Mouse (Mus musculus) left cerebral cortex, adult 2 months (tissue): ENCODE measurements around the gene Atoh8. TPM values are rescaled to one million over a fixed set of nuclear protein-coding genes. Genes with fewer than 3 reads are reported as not detected.

Source experiments
- DNase-seq, 2 experiments: peaks; one replicate each; pipeline ENCODE4 v3.0.0; 2021 to 2022; ENCODE audit warnings: low spot score in 2 of 2, mixed read lengths in 1 of 2; ENCODE audit errors: extremely low spot score in 1 of 2
- H3K27ac ChIP-seq: fragments of 200-600 bp; 2 replicates; pipeline ENCODE4 v1.8.1; 2022
- H3K4me3 ChIP-seq: fragments of 200-600 bp; 2 replicates; pipeline ENCODE4 v1.8.1; 2022
- CTCF ChIP-seq: fragments of 200-600 bp; IDR thresholded peaks from 2 replicates; pipeline ENCODE4 v1.8.1; 2022; ENCODE audit warnings: antibody characterized with exemption, mild to moderate bottlenecking, moderate library complexity
- intact Hi-C: fragments of 180-260 bp; cut with DNase I; formaldehyde crosslinking; loops from one replicate; pipeline ENCODE4 v1.15.1; 2025
- total RNA-seq, 2 experiments: library from RNA; stranded (reverse); gene quantifications; 2 replicates each; pipeline ENCODE4 v1.2.3; 2021

Atoh8 gene
- total RNA-seq, 2 experiments from 2014 or later: 1.5 to 1.9 TPM

GRCm38 (mm10) chr6:72179562-72180502 is 55.5 kb downstream of the Atoh8 start:
- H3K27ac ChIP-seq: no peak overlapping the region
- intact Hi-C loops: no loop called here
- no peak for TF ChIP-seq CTCF
- H3K4me3 ChIP-seq: no peak overlapping the region
- DNase-seq: no peak

- DNase-seq: no peak
- no peak overlapping the region for H3K4me3 ChIP-seq
- no peak overlapping the region for H3K27ac ChIP-seq
- intact Hi-C loops: no loop called here
- TF ChIP-seq CTCF: no peak
Measured at GRCm38 (mm10) chr6:72179006-72179405, 56.4 kb downstream of the Atoh8 start.

- intact Hi-C loops: no loop called here
- H3K27ac ChIP-seq: no peak overlapping the region
- TF ChIP-seq CTCF: no peak
- no peak overlapping the region for H3K4me3 ChIP-seq
- DNase-seq: no peak
Measured at GRCm38 (mm10) chr6:72177417-72177816, 58.0 kb downstream of the Atoh8 start.

GRCm38 (mm10) chr6:72176004-72176403 is 59.4 kb downstream of the Atoh8 start:
- DNase-seq: no peak
- Histone ChIP-seq H3K4me3 (no peak overlapping the region), H3K27ac (no peak overlapping the region)
- no peak for TF ChIP-seq CTCF
- intact Hi-C loops: no loop called here

GRCm38 (mm10) chr6:72175419-72175818 is 60.0 kb downstream of the Atoh8 start:
- intact Hi-C loops: no loop called here

GRCm38 (mm10) chr6:72173350-72173749 is 62.0 kb downstream of the Atoh8 start:
- intact Hi-C loops: no loop called here
- DNase-seq: no peak
- H3K4me3 ChIP-seq: no peak overlapping the region
- no peak overlapping the region for H3K27ac ChIP-seq
- no peak for TF ChIP-seq CTCF

More at GRCm38 (mm10) chr6:72175419-72175818, 60.0 kb downstream of the Atoh8 start:
- DNase-seq: no peak
- Histone ChIP-seq H3K27ac (no peak overlapping the region), H3K4me3 (no peak overlapping the region)
- TF ChIP-seq CTCF: no peak

- DNase-seq: no peak
- no peak overlapping the region for H3K4me3 ChIP-seq
- TF ChIP-seq CTCF: no peak
- H3K27ac ChIP-seq: no peak overlapping the region
- intact Hi-C loops: no loop called here
Measured at GRCm38 (mm10) chr6:72171391-72171790, 64.0 kb downstream of the Atoh8 start.

- TF ChIP-seq CTCF: no peak
- no peak overlapping the region for H3K4me3 ChIP-seq
- intact Hi-C loops: loop anchor here (1.0 kb wide), 1 partner anchor 238 kb away; no protein-coding TSS in a partner anchor
Measured at GRCm38 (mm10) chr6:72165907-72166306, 69.5 kb downstream of the Atoh8 start.

GRCm38 (mm10) chr6:72164321-72165275 is 70.8 kb downstream of the Atoh8 start:
- Histone ChIP-seq H3K27ac (no peak overlapping the region), H3K4me3 (no peak overlapping the region)
- intact Hi-C loops: loop anchor here (1.0 to 5.0 kb wide), 2 partner anchors 67 to 236 kb away; partner anchors contain the start of gene St3gal5
- TF ChIP-seq CTCF: peak; percentile 94
- peak; percentile 83 to 91 for DNase-seq

More at GRCm38 (mm10) chr6:72165907-72166306, 69.5 kb downstream of the Atoh8 start:
- DNase-seq: no peak
- no peak overlapping the region for H3K27ac ChIP-seq

GRCm38 (mm10) chr6:72162155-72162890 is 73.1 kb downstream of the Atoh8 start:
- no peak for TF ChIP-seq CTCF
- Histone ChIP-seq H3K4me3 (no peak overlapping the region), H3K27ac (no peak overlapping the region)
- no peak for DNase-seq
- intact Hi-C loops: loop anchor here (5.0 kb wide), 1 partner anchor 65 kb away; the partner anchor contains the start of gene St3gal5

- no peak for DNase-seq
- intact Hi-C loops: loop anchor here (5.0 kb wide), 1 partner anchor 64 kb away; the partner anchor contains the start of gene St3gal5
- Histone ChIP-seq H3K4me3 (no peak overlapping the region), H3K27ac (no peak overlapping the region)
- no peak for TF ChIP-seq CTCF
Measured at GRCm38 (mm10) chr6:72161751-72162150, 73.6 kb downstream of the Atoh8 start.
